Mouse (Mus musculus): ENCODE measurements around the gene Sept9. TPM values are rescaled to one million over a fixed set of nuclear protein-coding genes. Genes with fewer than 3 reads are reported as not detected.
A peak's percentile ranks its signal among the peaks of the same experiment; 100 is the strongest.

Sept9 gene
- polyA plus RNA-seq, 1 experiment from 2014 or later, result 50.6 TPM

GRCm38 (mm10) chr11:117299741-117300140 is 100.3 kb downstream of the Sept9 start:
- ATAC-seq (replicated peaks; ENCODE audit: insufficient number of reproducible peaks, insufficient read depth, low FRiP score, low read depth), result no peak
- H3K4me3 ChIP-seq, result no peak overlapping the region
- 86% methylated on average over 6 of the region's 6 CpGs for WGBS
- H3K36me3 ChIP-seq, result no peaks in the 10 kb centered on the region
- no peak overlapping the region for H3K27ac ChIP-seq
- peaks cover 24% of the 10 kb centered on the region for H3K4me1 ChIP-seq (replicated peaks)
- H3K9ac ChIP-seq, result no peak overlapping the region
- H3K9me3 ChIP-seq (replicated peaks), result no peaks in the 10 kb centered on the region
- H3K4me2 ChIP-seq, result no peak overlapping the region
- no peaks in the 10 kb centered on the region for H3K27me3 ChIP-seq

DNA sequence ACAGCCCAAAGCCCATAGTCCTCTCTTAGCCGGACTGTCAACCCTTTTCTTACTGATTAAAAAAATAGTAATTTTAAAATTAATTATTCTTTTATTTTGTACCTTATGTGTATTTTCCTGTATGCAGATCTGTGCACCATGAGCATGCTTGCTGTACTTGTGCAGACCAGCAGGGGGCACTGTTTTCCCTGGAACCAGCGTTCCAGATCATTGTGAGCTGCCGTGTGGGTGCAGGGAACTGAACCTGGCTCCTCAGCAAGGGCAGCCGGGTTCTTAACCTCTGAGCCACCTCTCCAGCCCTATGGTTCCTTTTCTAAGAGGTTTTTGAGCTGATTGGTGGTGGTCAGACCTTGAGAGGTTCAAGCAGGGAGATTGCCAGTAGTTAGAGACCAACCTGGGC is 101.3 kb downstream of the Sept9 start:
- H3K4me3 ChIP-seq, result no peak overlapping the region
- H3K4me2 ChIP-seq, result no peak overlapping the region
- 83% methylated on average over 4 of the region's 4 CpGs for WGBS
- peaks cover 15% of the 10 kb centered on the region for H3K4me1 ChIP-seq (replicated peaks)
- H3K9me3 ChIP-seq (replicated peaks), result no peaks in the 10 kb centered on the region
- H3K9ac ChIP-seq, result no peak overlapping the region
- H3K36me3 ChIP-seq, result no peaks in the 10 kb centered on the region
- ATAC-seq (replicated peaks; ENCODE audit: insufficient number of reproducible peaks, insufficient read depth, low FRiP score, low read depth), result no peak
- no peak overlapping the region for H3K27ac ChIP-seq
- H3K27me3 ChIP-seq, result no peaks in the 10 kb centered on the region

DNA sequence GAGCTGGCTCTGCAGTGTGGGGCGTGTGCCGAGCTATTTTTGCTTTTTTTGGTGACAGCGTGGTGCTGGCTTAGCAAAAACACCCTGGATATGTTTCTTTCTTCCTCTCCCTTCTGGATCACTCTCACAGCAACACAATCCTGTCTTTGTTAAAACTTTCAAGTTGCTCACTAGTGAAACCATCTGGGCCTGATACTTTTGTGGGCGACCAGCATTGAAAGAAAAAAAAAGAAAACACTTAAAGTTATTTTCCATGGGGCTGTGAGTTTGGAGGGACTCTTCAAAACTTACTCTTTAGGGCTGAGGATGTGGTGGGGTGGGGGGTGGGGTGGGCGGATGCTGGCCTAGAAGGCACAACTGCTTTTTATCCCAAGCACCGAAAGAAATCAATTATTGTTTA is 102.3 kb downstream of the Sept9 start:
- Histone ChIP-seq H3K9ac (no peak overlapping the region), H3K36me3 (no peaks in the 10 kb centered on the region), H3K27ac (no peak overlapping the region), H3K9me3 (replicated peaks) (no peaks in the 10 kb centered on the region), H3K4me2 (no peak overlapping the region), H3K4me3 (no peak overlapping the region), H3K27me3 (no peaks in the 10 kb centered on the region), H3K4me1 (replicated peaks) (peaks cover 16% of the 10 kb centered on the region)
- WGBS, result 69% methylated on average over 6 of the region's 6 CpGs
- ATAC-seq (replicated peaks; ENCODE audit: insufficient number of reproducible peaks, insufficient read depth, low FRiP score, low read depth), result no peak

DNA sequence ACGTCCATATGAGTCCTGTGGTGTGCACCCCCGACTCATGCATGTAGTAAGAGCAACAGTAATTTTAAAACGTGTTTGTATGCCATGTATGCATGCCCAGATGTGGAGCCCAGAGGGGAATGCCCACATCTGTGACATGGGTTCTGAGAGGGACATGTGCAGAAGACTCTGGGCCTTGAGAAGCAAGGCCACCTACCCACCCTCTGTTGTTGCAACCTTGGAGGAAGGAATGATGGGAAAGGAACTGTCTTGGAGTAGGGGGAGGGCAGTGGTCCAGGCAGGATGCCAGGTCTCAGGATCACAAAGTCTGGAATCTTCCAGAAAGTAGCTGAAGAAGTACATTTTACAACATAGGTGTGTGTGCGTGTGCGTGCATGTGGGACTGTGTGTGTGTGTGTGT is 102.9 kb downstream of the Sept9 start:
- Histone ChIP-seq H3K9ac (no peak overlapping the region), H3K4me1 (replicated peaks) (peaks cover 22% of the 10 kb centered on the region), H3K27me3 (no peaks in the 10 kb centered on the region), H3K27ac (no peak overlapping the region), H3K36me3 (no peaks in the 10 kb centered on the region), H3K4me2 (no peak overlapping the region), H3K4me3 (no peak overlapping the region), H3K9me3 (replicated peaks) (no peaks in the 10 kb centered on the region)
- 86% methylated on average over 5 of the region's 5 CpGs for WGBS
- ATAC-seq (replicated peaks; ENCODE audit: insufficient number of reproducible peaks, insufficient read depth, low FRiP score, low read depth), result no peak

GRCm38 (mm10) chr11:117305509-117306188 is 106.2 kb downstream of the Sept9 start:
- no peaks in the 10 kb centered on the region for H3K27me3 ChIP-seq
- ATAC-seq (replicated peaks; ENCODE audit: insufficient number of reproducible peaks, insufficient read depth, low FRiP score, low read depth), result no peak
- no peak overlapping the region for H3K9ac ChIP-seq
- H3K27ac ChIP-seq, result no peak overlapping the region
- 77% methylated on average over 7 of the region's 7 CpGs for WGBS
- peaks cover 55% of the 10 kb centered on the region for H3K4me1 ChIP-seq (replicated peaks)
- H3K9me3 ChIP-seq (replicated peaks), result no peaks in the 10 kb centered on the region
- no peak overlapping the region for H3K4me2 ChIP-seq
- H3K36me3 ChIP-seq, result no peaks in the 10 kb centered on the region
- H3K4me3 ChIP-seq, result no peak overlapping the region

GRCm38 (mm10) chr11:117306311-117307088 is 107.0 kb downstream of the Sept9 start:
- Histone ChIP-seq H3K4me1 (replicated peaks) (peaks cover 64% of the 10 kb centered on the region), H3K27ac (peak overlapping the region; percentile 58), H3K4me2 (no peak overlapping the region), H3K4me3 (no peak overlapping the region), H3K9ac (no peak overlapping the region), H3K27me3 (no peaks in the 10 kb centered on the region), H3K36me3 (no peaks in the 10 kb centered on the region), H3K9me3 (replicated peaks) (no peaks in the 10 kb centered on the region)
- WGBS, result 63% methylated on average over 14 of the region's 14 CpGs
- ATAC-seq (replicated peaks; ENCODE audit: insufficient number of reproducible peaks, insufficient read depth, low FRiP score, low read depth), result no peak

DNA sequence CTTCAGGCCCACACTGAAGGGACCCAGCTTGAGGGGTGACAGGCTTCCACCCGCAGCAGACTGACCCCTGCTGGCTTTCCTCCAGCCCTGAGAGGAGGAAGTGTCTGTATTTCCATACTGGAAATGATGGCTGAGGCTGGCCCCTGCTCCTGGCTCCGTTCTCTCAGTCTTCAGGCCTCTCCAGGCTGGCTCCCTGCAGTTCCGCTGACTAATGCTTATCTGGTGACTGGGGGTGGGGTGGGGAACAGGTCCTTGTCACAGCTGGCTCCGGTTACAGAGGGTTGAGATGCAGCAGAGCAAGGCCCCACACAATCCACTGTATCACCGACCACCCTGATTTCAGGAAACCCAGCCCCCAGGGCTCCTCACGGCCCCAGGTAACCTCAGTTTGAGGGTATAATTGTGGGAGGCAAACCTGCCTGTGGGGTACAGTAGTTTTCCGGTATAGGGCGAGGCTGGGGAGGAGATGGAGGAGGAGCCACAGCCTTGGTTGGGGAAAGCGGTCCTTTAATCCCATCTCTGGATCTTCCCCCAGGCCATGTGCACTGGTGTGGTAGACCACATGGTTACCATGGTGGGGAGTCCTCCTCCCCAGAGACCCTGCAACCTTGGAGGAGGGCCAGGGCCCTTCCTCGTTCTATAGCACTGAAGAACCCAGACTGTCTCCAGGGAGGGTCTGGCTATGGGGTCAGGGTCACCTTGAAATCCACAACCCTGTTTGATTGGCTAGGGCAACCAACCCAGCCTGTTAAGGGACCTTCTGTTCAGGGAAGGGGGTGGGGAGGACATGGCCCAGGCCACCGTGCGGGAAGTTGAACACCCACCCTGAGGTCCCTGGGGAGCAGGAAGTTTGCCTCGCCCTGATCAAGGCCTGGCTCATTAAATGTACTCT is 108.7 kb downstream of the Sept9 start:
- H3K4me2 ChIP-seq, result no peak overlapping the region; the same call in 1 of the 2 replicates
- H3K9ac ChIP-seq, result no peak overlapping the region
- peaks cover 72% of the 10 kb centered on the region for H3K4me1 ChIP-seq (replicated peaks)
- 29% methylated on average over 13 of the region's 13 CpGs for WGBS
- peak overlapping the region; percentile 60 for H3K27ac ChIP-seq
- peak; percentile 58 for ATAC-seq (replicated peaks; ENCODE audit: insufficient number of reproducible peaks, insufficient read depth, low FRiP score, low read depth)
- H3K4me3 ChIP-seq, result no peak overlapping the region
- no peaks in the 10 kb centered on the region for H3K27me3 ChIP-seq
- no peaks in the 10 kb centered on the region for H3K9me3 ChIP-seq (replicated peaks)
- no peaks in the 10 kb centered on the region for H3K36me3 ChIP-seq

GRCm38 (mm10) chr11:117309108-117309917 is 109.9 kb downstream of the Sept9 start:
- no peaks in the 10 kb centered on the region for H3K9me3 ChIP-seq (replicated peaks)
- no peak overlapping the region for H3K4me2 ChIP-seq
- no peak overlapping the region for H3K9ac ChIP-seq
- no peaks in the 10 kb centered on the region for H3K27me3 ChIP-seq
- no peak overlapping the region for H3K27ac ChIP-seq
- peaks cover 84% of the 10 kb centered on the region for H3K4me1 ChIP-seq (replicated peaks)
- no peaks in the 10 kb centered on the region for H3K36me3 ChIP-seq
- ATAC-seq (replicated peaks; ENCODE audit: insufficient number of reproducible peaks, insufficient read depth, low FRiP score, low read depth), result no peak
- H3K4me3 ChIP-seq, result no peak overlapping the region
- WGBS, result 70% methylated on average over 17 of the region's 17 CpGs

DNA sequence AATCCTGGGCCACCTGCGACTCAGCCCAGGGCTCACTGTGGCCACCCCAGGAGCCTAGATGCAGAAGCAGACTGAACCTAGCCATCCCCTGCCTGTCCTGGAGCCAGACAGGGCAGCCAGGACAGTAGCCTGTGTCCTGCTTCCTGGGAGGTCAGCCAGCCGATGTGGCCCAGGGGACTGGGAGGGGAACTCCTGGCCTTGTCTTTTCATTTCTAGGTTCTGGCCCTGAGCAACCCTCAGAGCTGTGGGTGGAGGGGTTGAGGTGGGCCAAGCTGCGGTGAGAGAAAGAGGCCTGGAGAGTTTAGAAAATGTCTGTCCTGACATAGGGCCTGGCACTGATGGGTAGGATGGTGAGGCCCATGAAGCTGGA is 110.4 kb downstream of the Sept9 start:
- Histone ChIP-seq H3K4me1 (replicated peaks) (peaks cover 90% of the 10 kb centered on the region), H3K4me3 (no peak overlapping the region), H3K4me2 (no peak overlapping the region), H3K27ac (no peak overlapping the region), H3K27me3 (no peaks in the 10 kb centered on the region), H3K9me3 (replicated peaks) (no peaks in the 10 kb centered on the region), H3K9ac (0 out of 2 replicates have a peak overlapping the region, but pooled peaks have one; percentile 15), H3K36me3 (no peaks in the 10 kb centered on the region)
- WGBS, result 74% methylated on average over 3 of the region's 3 CpGs
- no peak for ATAC-seq (replicated peaks; ENCODE audit: insufficient number of reproducible peaks, insufficient read depth, low FRiP score, low read depth)

- 0 out of 2 replicates have a peak overlapping the region, but pooled peaks have one; percentile 15 for H3K9ac ChIP-seq
These were observed 111.1 kb downstream of the Sept9 start for GRCm38 (mm10) chr11:117310341-117311107.

More at GRCm38 (mm10) chr11:117310341-117311107, 111.1 kb downstream of the Sept9 start:
- H3K4me1 ChIP-seq (replicated peaks), result peaks cover 96% of the 10 kb centered on the region
- H3K27me3 ChIP-seq, result no peaks in the 10 kb centered on the region
- no peaks in the 10 kb centered on the region for H3K9me3 ChIP-seq (replicated peaks)
- no peak overlapping the region for H3K4me3 ChIP-seq
- peak overlapping the region; percentile 86 for H3K27ac ChIP-seq
- ATAC-seq (replicated peaks; ENCODE audit: insufficient number of reproducible peaks, insufficient read depth, low FRiP score, low read depth), result no peak
- WGBS, result 70% methylated on average over 12 of the region's 12 CpGs
- no peaks in the 10 kb centered on the region for H3K36me3 ChIP-seq
- no peak overlapping the region for H3K4me2 ChIP-seq
